Mouse (Mus musculus): ENCODE measurements around the gene Dnm2.
"Not testable (repeated sequence)": the region's sequence is repeated elsewhere in the genome, so short reads cannot be mapped to it uniquely, and the experiment has no call there.

Dnm2 gene

DNA sequence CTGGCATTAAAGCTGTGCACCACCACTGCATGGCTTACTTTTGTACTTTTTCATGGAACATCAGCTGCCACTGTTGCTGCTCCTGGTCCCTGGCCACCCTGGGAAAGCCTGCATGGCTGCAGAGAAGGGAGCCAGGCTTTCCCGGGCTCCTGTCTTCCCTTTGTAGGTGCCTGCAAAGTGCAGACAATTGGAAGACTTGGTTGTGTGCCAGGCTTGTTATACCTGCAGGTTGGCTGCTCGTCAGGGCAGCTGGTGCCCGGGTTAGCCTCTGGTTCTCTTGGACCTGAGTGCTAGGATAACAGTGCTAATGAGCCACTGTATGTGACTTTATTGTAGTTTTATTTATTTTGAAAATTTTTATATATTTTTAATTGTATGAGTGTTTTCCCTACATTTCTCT, 34.1 kb downstream of the Dnm2 start:
- no peak for DNase-seq

DNA sequence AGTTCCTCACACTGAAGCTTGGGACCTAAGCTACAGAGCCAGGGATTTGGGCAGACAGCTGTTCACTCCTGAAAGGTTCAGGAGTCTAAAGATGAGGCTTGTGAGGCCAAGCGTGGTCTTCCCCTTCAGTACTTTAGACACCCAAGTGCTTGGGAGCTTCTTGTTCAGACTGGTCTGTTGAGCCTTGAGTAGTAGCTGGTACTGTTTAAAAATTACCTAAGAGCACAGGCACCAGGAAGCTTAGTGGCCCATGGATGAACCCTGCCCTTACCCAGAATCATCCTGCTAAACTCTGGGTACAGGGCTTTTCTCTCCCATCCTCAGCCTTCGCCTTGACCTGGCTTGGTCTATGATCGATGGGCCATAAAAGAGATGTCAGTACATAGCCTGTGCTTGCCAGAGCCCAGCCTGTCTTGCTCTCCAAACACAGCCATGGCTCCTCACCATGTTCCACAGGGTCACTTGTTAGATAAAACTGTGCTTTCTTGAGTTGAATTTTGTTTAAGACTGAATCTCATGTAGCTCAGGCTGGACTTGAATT, 35.8 kb downstream of the Dnm2 start:
- DNase-seq: no peak

DNA sequence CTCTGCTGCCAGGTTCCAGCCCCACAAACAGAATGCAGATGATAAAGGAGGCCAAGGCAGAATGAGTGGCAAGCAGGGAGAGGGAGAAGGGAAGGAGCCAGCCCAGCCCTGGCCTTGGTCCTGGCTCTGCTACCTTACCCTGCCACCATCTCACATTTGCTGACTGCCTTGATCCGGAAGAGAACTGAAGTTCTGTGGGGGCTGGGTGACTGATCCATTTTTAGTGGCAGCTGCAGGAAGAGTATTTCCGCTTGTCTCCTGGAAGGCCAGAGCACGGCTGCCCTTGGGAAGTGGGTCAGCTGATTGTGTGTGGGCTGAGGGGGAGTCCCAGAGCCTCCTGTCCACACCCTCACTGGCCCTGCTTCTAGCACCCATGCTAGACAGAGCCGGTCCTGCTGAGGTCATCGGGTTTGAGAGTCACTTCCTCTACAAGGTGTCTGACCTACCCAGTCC, 38.5 kb downstream of the Dnm2 start:
- DNase-seq: no peak

DNA sequence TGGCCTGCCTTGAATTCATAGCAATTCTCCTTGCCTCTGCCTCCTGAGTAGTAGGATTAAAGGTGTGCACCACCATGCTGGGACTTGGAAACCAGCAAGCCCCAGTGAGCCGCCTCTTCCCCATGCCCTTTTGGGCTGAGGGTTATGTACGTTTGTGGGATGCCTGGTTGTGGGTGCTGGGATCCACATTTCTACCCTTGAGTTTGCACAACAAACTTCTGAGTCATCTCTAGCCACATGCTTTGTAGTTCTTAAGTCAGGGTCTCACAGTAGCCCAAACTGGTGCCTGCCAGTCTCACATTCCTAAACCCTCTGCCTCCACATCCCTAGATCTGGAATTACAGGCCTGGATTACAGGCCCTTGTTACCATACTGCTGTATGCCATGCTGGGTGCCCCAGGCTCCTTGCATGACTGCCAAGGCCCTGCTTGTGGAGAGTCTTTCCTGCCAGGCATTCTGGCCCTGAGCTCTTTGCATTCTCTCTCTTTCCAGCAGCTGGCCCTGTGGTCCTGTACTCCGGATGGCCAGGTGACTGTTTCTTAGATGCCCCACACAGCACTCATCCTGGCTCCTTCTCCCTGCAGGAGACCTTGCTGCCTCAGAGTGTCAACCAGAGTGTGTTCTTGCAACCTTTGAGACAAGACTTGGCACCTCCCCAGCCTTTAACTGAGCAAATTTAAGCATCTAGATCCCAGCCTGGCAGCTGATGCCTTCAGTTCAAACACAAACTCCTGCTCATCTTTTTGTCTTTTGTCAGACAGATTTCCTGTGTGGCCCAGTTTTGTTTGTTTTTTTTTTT, 39.3 kb downstream of the Dnm2 start:
- DNase-seq: peak; percentile 51

DNA sequence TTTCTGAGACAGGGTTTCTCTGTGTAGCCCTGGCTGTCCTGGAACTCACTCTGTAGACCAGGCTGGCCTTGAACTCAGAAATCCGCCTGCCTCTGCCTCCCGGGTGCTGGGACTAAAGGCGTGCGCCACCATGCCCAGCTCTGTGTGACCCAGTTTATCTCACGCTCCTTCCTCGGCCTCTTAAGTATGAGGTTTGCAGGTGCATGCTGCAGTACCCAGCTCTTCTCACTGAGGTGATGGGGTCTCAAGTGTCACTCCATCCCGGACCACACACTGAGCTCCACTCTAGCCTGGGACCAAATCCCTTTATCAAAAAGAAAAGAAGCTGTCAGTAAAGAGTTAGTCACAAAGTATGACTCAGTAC, 39.8 kb downstream of the Dnm2 start:
- not testable (repeated sequence) for DNase-seq

DNA sequence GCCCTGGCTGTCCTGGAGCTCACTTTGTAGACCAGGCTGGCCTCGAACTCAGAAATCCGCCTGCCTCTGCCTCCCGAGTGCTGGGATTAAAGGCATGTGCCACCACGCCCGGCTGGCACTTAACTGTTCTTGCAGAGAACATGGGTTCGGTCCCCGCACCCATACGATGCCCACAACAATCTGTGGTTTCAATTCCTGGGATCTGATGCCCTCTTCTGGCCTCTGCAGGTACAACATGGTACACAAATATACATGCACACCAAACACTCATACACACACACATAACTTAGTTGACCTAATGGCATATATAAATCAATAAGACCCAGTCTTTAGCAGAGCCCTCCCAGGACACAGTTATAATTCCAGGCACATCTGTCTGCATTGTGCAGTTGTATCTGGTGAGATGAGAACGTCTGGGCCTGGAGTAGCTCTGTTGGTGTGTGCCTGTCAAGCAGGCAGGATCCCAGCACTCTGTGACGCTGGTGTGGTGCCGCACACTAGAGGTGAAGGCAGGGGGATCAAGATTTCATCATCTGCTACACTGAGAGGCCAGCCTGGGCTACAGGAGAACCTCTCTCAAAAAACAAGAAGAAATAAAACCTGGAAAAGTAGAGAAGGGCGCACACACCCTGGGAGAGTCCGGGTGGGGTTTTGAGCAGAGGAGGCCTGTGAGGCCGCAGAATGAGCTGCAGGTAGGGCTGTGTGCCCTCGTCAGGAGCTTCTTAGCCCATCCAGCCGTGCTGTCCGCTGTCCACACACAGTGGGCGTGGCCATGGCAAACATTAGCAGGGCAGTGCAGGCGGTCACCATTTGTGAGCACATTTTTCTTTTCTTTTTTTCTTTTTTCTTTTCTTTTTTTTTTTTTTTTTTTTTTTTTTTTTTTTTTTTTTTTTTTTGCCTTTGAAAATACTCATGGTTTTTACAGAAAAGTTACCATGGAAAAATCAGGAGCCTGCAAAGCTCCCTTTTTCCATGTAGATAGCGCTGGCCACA, 44.6 kb downstream of the Dnm2 start:
- DNase-seq: peak; percentile 58

DNA sequence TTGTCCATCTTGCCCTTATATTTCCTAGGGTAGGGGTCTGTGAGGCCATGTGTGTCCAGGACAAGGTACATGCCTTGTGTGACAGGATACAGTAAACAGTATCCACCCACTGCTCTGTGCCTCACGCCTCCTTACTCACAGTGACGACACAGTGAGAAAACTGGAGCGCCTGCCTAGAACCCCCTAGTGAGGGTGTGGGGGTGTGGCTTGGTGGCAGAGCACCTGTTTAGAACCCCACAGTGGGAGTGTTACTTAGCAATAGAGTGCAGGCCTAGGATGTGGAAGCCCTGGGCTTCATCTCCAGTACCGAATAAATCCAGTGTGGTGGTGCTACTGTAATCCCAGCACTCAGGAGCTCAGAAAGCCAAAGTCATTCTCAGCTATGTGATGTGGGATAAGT, 48.2 kb downstream of the Dnm2 start:
- no peak for DNase-seq

DNA sequence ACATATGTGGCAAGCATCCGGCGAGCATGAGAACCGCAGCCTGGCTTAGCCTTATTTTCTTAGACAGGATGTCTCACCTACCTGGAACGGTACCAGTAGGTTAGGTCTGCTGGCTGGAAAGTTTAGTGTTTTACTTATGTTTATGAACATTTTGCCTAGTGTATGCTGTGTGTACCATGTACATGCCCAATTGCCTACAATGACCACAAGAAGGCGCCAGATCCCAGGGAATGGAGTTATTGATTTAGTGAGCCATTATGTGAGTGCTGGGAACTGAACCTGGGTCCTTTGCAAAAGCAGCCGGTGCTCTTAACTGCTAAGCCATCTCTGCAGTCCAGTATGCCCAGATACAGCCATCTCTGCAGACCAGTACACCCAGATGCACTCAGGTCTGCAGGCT, 53.0 kb downstream of the Dnm2 start:
- no peak for DNase-seq

DNA sequence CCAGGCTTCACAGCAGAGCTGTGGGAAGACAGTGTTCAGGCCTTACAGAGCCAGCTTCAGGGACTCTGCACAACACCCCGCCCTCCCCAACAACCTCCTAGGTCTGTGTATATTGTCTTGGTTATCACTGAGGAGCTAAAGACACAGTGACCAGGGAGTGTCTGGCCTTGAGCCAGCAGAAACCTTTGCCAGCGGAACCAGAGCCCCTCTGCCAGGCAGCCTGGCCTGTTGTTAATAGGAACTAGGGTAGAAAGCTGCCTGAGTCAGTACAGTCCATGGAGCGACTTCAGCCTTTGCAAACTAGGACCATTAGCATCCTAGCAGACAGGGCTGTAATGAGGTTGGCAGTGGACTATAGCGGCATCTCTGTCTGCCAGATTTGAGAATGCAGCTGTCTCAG, 59.4 kb downstream of the Dnm2 start:
- no peak for DNase-seq

DNA sequence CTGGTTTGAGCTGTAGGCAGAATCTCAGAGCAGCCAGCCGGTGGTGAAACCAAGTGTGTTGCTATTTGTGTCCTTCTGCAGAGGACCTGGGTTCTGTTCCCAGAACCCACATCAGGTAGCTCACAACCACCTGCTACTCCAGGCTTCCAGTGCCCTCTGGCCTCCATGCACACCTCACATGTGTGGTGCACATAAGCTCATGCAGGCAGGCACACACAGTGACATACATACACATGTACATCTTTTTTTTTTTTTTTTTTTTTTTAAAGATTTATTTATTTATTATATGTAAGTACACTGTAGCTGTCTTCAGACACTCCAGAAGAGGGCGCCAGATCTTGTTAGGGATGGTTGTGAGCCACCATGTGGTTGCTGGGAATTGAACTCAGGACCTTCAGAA, 63.5 kb downstream of the Dnm2 start:
- not testable (repeated sequence) for DNase-seq

DNA sequence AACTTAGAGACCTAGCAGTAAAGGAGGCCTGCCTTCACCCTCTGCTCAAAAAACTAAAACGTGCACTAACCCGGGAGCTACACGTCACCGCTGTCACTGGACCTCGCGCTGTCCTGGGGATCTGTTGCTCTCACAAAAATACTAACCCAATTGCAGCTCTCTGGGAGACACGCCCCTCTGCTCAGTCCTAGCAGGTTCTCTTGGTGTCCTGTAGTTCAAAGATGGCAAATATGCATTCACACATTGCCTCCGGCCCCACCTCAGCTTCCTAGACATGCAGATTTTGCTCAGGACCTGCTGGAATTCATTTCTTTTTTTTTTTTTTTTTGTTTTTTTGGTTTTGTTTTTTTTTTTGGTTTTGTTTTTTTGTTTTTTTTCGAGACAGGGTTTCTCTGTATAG, 66.0 kb downstream of the Dnm2 start:
- DNase-seq: no peak

DNA sequence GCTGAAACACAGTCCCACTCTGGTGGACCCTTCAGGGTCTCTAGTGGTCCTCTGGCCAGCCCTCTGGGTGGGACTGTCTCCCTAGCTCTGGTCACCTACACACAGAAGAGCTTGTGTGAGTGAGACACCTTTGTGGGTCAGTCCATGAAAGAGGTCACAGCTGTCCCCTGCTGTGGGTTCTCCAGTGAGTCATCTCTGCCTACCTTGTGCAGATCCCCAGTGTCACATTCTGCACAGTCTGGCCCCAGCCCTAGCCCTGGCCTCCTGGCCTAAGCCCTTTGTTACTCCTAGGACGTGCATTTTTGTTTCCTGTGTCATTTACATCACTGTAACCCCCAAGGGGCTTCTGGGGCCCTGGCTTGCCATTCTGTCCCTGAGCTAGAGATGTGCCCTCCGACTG, 69.2 kb downstream of the Dnm2 start:
- no peak for DNase-seq

DNA sequence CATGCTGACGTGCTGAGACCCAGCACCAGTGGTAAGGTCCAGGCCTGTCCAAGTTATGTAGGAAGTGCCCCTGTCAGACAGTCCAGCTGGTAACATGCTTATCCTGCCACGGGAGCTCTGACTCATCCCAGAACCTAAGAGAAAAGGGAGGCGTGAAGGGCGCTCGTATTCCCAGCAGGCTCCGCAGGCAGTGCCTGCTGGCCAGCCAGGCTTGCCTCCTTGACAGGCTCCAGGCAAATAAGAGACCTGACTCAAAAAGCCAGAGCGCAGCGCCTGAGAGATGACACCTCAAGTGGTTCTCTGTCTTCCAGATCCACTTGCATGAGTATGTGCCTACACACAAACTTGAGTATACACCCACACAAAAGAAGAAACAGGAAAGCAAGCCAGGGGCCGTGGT, 70.0 kb downstream of the Dnm2 start:
- no peak for DNase-seq

DNA sequence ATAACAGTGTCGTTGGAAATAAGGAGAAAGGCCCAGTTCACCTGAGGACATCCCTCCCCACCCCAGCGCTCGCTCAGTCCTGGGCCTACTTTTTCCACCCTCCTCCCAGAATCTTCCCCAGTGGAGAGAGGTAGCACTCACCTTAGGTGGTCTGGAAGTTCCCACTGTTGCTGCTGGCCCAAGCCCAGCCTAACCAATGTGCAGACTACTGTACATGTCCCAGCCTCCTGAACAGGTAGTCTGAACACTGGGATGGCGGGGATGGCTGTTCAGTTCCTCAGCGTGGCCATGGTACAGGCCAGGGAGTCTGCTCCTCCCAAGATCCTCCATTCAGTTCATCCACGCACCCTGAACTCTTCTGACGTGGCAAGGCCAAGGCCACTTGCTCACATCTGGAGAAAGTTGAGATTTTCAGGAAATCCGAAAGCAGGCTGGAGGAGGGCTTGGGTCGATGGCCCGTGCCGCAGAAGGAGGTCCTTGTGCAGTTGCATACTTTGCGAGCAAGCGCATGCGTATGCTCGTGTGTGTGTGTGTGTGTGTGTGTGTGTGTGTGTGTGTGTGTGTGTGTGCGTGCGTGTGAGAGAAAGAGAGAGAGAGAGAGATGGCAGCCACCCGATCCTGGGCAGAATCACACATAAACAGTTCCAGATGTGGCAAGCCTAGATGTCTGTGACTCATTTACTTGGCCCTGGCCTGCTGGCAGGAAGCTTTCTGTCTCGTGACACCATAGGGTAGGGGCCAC, 71.8 kb downstream of the Dnm2 start:
- no peak for DNase-seq

DNA sequence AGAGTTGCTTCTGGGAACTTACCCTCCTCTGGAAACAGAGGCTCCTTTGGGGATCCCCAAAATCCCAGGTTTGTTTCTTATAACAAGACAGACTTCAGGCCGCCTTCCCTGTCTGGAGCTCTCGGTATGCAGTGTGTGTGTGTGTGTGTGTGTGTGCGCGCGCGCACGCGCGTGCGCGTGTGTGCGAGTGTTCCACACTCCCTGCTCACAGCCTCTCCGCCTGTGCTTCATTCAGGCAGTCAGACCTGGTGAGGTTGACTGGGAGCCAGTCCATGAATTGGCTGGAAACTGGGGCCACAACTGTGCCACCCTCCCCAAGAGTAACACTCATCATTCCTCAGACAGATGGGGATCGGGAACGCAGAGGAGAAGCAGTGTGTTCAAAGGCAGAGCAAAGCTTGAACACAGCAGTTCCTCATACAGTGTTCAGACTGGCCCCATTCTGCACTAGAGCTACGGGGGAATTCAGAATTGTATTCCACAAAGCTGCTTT, 72.4 kb downstream of the Dnm2 start:
- no peak for DNase-seq

DNA sequence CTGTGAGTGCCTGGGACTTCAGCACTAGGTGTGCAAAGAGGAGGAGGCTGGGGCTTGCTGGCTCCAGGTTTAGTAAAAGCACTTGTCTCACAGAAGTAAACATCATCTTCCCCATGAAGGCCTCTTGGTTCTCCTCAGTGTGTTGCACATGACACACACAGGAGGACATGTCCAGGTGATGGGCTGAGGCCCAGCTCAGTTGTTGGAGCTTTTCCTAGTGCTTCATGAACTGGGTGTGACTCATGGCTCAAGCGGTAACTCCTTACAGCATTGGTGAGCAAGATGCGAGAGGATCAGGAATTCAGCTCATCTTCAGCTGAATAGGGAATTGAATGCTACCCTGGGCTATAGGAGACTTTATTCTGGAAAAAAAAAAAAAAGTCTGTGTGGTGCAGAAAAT, 73.0 kb downstream of the Dnm2 start:
- DNase-seq: no peak

DNA sequence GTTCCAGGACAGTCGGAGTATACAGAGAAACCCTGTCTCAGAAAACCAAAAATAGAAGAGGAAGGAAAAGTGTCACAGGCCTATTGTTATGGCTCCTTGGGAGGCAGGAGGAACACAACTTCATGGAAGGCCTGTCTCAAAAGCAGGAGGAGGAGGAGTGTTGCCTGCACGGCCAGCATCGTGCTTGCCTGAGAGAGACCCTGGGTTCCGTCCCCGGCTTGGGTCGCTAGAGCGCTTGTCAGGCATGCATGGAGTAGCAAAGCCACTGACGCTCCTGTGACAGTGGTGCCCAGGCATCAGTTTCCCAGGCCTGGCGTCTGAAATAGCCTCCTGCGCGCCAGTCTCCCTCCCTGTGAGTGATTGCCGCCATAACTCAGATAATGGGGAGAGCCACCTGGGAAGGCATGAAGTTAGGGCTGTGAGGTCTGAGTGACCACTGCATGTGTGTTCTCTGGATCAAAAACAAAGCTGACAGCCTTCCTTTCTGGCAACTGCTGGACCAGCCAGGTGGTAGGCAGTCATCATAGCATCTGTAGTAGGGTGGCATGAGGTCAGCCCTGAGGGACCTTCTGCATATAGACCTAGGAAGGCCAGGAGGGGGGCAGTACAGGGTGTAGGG, 73.7 kb downstream of the Dnm2 start:
- DNase-seq: no peak

DNA sequence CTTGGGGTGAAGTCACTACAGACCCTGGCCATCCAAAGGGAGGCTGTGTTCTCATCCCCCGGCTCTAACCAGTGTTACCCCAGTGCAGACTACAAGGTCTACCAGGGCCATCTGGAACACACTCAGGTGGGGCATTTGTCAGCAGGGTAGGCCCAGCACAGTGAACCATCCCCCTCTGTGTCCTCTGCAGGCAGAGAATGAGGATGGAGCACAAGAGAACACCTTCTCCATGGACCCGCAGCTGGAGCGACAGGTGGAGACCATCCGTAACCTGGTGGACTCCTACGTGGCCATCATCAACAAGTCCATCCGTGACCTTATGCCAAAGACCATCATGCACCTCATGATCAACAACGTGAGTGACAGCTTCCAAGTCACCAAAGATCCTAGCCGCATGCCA, 78.6 kb downstream of the Dnm2 start:
- DNase-seq: no peak

DNA sequence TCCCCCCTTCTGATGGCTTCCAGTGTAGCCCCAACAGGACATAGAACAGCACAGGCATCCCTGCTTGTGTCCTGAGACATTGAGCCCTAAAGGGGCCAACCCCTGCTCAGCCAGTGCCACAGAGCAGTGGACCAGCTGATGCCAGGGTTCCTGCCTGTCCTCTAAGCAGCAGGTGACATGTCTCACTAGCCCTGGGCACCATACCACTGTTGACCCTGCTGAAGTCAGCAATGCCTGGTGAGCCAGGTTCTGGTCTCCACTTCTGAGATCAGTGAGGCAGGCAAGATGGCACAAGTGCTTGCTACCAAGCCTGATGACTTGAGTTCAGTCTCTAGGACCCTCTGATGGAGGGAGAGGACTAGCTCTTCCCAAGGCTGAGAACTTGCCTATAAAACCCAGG, 81.1 kb downstream of the Dnm2 start:
- DNase-seq: no peak

DNA sequence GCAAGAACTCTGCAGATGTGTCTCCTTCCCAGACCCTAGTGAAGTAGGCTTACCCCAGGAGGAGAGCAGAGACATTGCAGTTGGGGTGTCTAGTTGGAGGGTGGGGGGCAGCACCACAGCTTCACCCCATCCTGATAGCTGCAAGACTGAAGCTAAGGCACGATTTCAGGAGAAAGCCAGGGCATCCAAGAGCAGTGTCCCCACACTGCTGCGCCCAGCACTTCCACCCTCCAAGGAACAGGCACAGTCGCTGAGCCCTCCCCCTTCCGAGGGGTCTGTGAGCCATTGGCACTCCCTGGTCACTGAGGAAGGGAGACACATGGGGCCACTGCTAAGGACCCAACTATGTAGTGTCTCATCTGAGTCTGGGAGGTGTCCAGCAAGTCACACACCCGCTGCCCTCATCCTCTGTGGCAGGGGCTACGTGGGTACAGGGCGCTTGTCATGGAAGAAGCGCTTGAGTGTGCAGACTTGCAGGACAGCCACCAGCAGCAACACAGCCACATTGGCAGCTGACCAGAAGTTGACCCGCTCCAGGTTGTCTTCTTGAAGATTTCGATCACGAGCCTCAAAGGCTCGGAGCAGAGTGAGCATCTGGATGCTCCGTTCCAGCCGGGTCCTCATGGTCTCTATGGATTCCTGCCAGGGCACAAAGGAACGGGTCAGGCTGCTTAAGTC, 83.2 kb downstream of the Dnm2 start:
- no peak for DNase-seq

DNA sequence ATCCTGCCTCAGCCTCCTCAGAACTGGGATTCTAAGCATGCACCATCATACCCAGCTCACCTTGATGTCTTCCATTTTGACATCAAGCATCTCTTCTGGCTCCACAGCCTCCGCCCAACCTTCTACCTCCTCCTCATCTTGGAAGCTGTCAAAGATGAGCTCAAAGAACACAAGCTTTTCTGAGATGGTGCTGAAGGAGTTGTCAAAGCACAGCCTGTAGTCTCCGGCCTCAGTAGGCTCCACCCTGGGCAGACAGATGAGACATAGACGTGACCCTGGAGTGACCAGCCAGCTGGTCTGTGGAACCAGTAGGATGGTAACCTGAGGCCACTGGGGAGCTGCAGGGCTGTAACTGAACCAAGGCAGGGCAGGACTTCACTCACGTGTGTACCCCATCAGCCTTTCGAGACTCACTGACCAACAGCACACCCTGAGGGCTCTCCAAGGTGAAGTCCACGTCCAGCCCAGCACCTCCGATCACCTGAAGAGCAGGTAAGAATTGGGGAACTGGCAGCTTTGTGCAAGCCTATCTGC, 84.2 kb downstream of the Dnm2 start:
- peak; percentile 35 for DNase-seq
